In the genomic region with DNA sequence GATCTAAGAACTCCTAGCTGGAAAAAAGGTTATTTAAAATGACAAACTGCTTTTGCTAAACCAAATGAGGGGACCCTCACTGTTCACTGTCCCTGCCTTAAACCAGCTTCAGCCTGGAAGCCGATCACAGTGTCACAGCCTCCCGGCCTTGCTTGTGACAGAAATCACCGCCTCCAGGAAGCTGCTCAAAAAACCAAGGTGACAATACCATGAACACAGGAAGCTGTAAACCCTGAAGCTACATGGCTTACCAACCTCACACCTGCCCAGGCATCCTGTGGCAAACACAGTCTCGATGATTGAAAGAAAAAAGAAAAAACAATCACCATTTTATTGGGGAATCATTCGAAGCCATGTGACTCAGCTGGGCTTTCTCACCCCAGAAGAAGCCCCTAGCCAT, we compare ENCODE assay signal across 22 mouse cellular contexts. TPM values are rescaled to one million over a fixed set of nuclear protein-coding genes. Genes with fewer than 3 reads are reported as not detected.
DNase-seq lines count a peak whose midpoint lies in the region.
"Had no signal": no experiment of that assay in that cellular context is flagged by ENCODE, and none has a peak within 500 bp of the region (broad histone marks: within the 10 kb centered on the region; RNA-seq: fewer than 3 reads in every experiment).

No protein-coding gene starts in this region.

- no peaks in the 10 kb centered on the region for H3K36me3 ChIP-seq in splenic B cell, adult 2 months (ENCODE audit: control insufficient read depth, insufficient read depth, low read length, poor library complexity, severe bottlenecking)
- H3K36me3 ChIP-seq: forebrain, embryonic 10.5 days; heart, embryonic 15.5 days; hindbrain, embryonic 13.5 days; midbrain, embryonic 15.5 days had no signal

- peak; percentile 78 for DNase-seq in spleen, postnatal 36 days (ENCODE audit: low spot score in 2 of 2)
- DNase-seq in spleen, postnatal 14 days (ENCODE audit: low spot score in 2 of 2), result no peak
- DNase-seq in induced T-regulatory cell, adult 2 months (ENCODE audit: low read depth), result peak; percentile 89
- DNase-seq in splenic B cell, adult 2 months (ENCODE audit: low read depth, low spot score), result peak; percentile 65
- no peak for DNase-seq in urinary bladder, postnatal 14 days (ENCODE audit: low spot score)
- no peak for DNase-seq in gastrocnemius, postnatal 14 days
- no peak for DNase-seq in retina, embryonic 14.5 days (ENCODE audit: low spot score)
- DNase-seq in gastrocnemius, adult 8-10 months (ENCODE audit: low spot score in 2 of 2), result no peak
- DNase-seq: adrenal gland, adult 2 months; cerebellum, adult 11 months; cerebellum, postnatal 36 days; heart, adult 11 months; kidney, adult 2 months; kidney, postnatal 36 days; lung, adult 18-20 months; lung, postnatal 4 days; retina, postnatal 1 day had no signal

- no peaks in the 10 kb centered on the region for H3K27me3 ChIP-seq in splenic B cell, adult 2 months (ENCODE audit: control insufficient read depth, insufficient read depth, low read length, poor library complexity, severe bottlenecking)
- H3K27me3 ChIP-seq: heart, embryonic 15.5 days; hindbrain, embryonic 13.5 days; midbrain, embryonic 15.5 days had no signal

- intact Hi-C loops in gastrocnemius, postnatal 14 days (cut with DNase I; ENCODE audit: low total_unique reads), result loop anchor here (10.0 kb wide), 1 partner anchor 71 kb away; the partner anchor contains the start of gene Ifnar2

RNA-seq across cellular contexts. Expression of gene Ifnar1, which starts 39.5 kb away (rescaled TPM):
- total RNA-seq in gastrocnemius, postnatal 14 days (2021), result 10 to 100 TPM; 26.1 to 28.7 TPM
- 10 to 100 TPM in 1 of 4 experiments, 1 to 10 TPM in 3; 8.4 to 10.3 (median 8.6) TPM for total RNA-seq in gastrocnemius, adult 8-10 months (2022)

RNA-seq across cellular contexts. Expression of gene Il10rb, which starts 39.6 kb away (rescaled TPM):
- 10 to 100 TPM in 1 of 2 experiments, 1 to 10 TPM in 1; 9.0 to 10.1 TPM for total RNA-seq in gastrocnemius, postnatal 14 days (2021)
- total RNA-seq in gastrocnemius, adult 8-10 months (2022), result 1 to 10 TPM; 4.4 to 6.4 (median 5.0) TPM

RNA-seq across cellular contexts. Expression of gene Gm21970, which starts 54.0 kb away (rescaled TPM):
- not detected for total RNA-seq in gastrocnemius, postnatal 14 days (2021)
- 1 to 10 TPM in 1 of 4 experiments, not detected in 3; 1.3 TPM for total RNA-seq in gastrocnemius, adult 8-10 months (2022)
- total RNA-seq: left cerebral cortex, postnatal 14 days had no signal

Comparison
In these comparisons a context has a peak if more than half of its experiments do, and no peak if none do; other contexts are left out.
1. DNase-seq: peak in spleen, postnatal 36 days (2 of 2), induced T-regulatory cell, adult 2 months (single experiment) and splenic B cell, adult 2 months (single experiment); none in spleen, postnatal 14 days (0 of 2), urinary bladder, postnatal 14 days (single experiment), gastrocnemius, postnatal 14 days (single experiment), retina, embryonic 14.5 days (single experiment) and gastrocnemius, adult 8-10 months (0 of 2).